Mouse (Mus musculus) liver, postnatal 0 days (tissue): Measurements from ENCODE around the gene Afap1l2.

ENCODE experiments used
- CTCF ChIP-seq: sonication (generic); IDR thresholded peaks from 2 replicates; pipeline ENCODE4 v1.5.1; 2016; ENCODE audit warnings: antibody characterized with exemption, low read depth
- EP300 ChIP-seq: IDR thresholded peaks from 2 replicates; pipeline ENCODE4 v1.6.1; 2016; ENCODE audit warnings: antibody characterized with exemption, low read depth, mild to moderate bottlenecking

DNA sequence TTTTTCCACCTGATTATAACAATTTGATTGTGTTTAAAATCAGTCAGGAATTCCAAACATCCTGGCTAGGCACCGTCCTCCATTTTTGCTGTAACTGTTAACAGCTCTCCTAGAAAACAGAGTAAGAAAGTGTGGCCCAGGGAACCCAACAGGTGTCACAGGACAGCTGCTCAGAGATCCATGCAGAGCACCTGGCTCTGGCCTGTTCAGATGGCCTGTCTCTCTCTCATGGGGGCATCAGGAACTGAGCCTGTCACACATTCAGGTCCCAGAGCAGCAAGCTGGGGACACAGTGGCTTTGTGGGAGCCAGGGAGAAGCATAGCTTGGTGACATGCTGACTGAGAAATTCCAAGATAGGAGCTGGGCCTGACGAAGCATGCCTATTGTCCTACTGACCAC is 35.3 kb downstream of the Afap1l2 start:
- TF ChIP-seq CTCF: no peak
- no peak for TF ChIP-seq EP300
